Mouse (Mus musculus) MEL (cell line): ENCODE measurements at regions not wholly inside any gene's neighbourhood (a gene's known extent, or its start where the extent isn't known, plus 50 kb on each side); places are given as distances from the start of the nearest gene placed in this dataset.

ENCODE experiments used
- BHLHE40 ChIP-seq: IDR thresholded peaks from 2 replicates; pipeline ENCODE4 v1.6.1; 2012; ENCODE audit warnings: low read depth, mild to moderate bottlenecking, inconsistent platforms, low read length, improper control_type of control experiment, borderline replicate concordance
- CHD1 ChIP-seq: IDR thresholded peaks from 2 replicates; pipeline ENCODE4 v1.6.1; 2012; ENCODE audit warnings: low read depth, mild to moderate bottlenecking, inconsistent platforms, low read length, improper control_type of control experiment
- CTCF ChIP-seq, 3 experiments: IDR thresholded peaks in 2 of 3; conservative IDR thresholded peaks in 1 of 3; 2 replicates each; pipeline ENCODE4 v1.5.1; 2011 to 2012; ENCODE audit warnings: low read length in 3 of 3, low read depth in 2 of 3, mild to moderate bottlenecking in 2 of 3, improper control_type of control experiment in 1 of 3, inconsistent platforms in 1 of 3, mixed read lengths in 1 of 3, moderate library complexity in 1 of 3; ENCODE audit not compliant: control insufficient read depth in 1 of 3, insufficient read depth in 1 of 3, poor library complexity in 1 of 3, severe bottlenecking in 1 of 3
- GATA1 ChIP-seq: IDR thresholded peaks from 2 replicates; pipeline ENCODE4 v1.6.1; 2011; ENCODE audit warnings: low read depth, low read length, improper control_type of control experiment
- SIN3A ChIP-seq: IDR thresholded peaks from 2 replicates; pipeline ENCODE4 v1.6.1; 2012; ENCODE audit warnings: low read length, improper control_type of control experiment, inconsistent platforms
- TAL1 ChIP-seq: IDR thresholded peaks from 2 replicates; pipeline ENCODE4 v1.6.1; 2012; ENCODE audit warnings: mild to moderate bottlenecking, inconsistent platforms, low read length, moderate library complexity, mixed read lengths
- UBTF ChIP-seq: IDR thresholded peaks from 2 replicates; pipeline ENCODE4 v1.6.1; 2012; ENCODE audit warnings: low read depth, mild to moderate bottlenecking, inconsistent platforms, low read length, improper control_type of control experiment, moderate library complexity, borderline replicate concordance; ENCODE audit not compliant: insufficient read depth
- ZNF384 ChIP-seq: IDR thresholded peaks from 2 replicates; pipeline ENCODE4 v1.6.1; 2012; ENCODE audit warnings: low read depth, mild to moderate bottlenecking, inconsistent platforms, low read length, improper control_type of control experiment

GRCm38 (mm10) chr4:55701334-55701733 is 169.1 kb upstream of the Klf4 start:
- TF ChIP-seq BHLHE40 = no peak
- no peak for TF ChIP-seq CTCF (IDR thresholded peaks at IDR 0.05 in 2 of 3, conservative IDR thresholded peaks at IDR 0.05 in 1 of 3; ENCODE audit: control insufficient read depth in 1 of 3, insufficient read depth in 1 of 3, low read depth in 2 of 3, low read length in 3 of 3, poor library complexity in 1 of 3, severe bottlenecking in 1 of 3)
- no peak for TF ChIP-seq CHD1
- no peak for TF ChIP-seq ZNF384
- no peak for TF ChIP-seq TAL1
- TF ChIP-seq SIN3A = no peak
- TF ChIP-seq GATA1 = no peak
- TF ChIP-seq UBTF = no peak
